Mouse (Mus musculus) neural tube, embryonic 15.5 days (tissue): ENCODE data around the gene Prkag1. TPM values are rescaled to one million over a fixed set of nuclear protein-coding genes. Genes with fewer than 3 reads are reported as not detected.

ENCODE experiments used
- ATAC-seq: fragments of 200-750 bp; cut with Nextera tagmentation; 2 replicates; pipeline ENCODE4 v1.8.0; 2017; ENCODE audit warnings: mild to moderate bottlenecking, moderate TSS enrichment, moderate library complexity; ENCODE audit not compliant: low FRiP score
- H3K27ac ChIP-seq: fragments of 300-500 bp; sonication (generic); replicated peaks from 2 replicates; pipeline ENCODE4 v1.5.1; 2015; ENCODE audit warnings: mild to moderate bottlenecking, inconsistent platforms
- H3K27me3 ChIP-seq: fragments of 300-500 bp; sonication (generic); replicated peaks from 2 replicates; pipeline ENCODE4 v1.6.1; 2015; ENCODE audit warnings: inconsistent platforms
- H3K36me3 ChIP-seq: fragments of 300-500 bp; sonication (generic); 2 replicates; pipeline ENCODE4 v1.6.1; 2015; ENCODE audit warnings: inconsistent platforms
- H3K4me1 ChIP-seq: fragments of 300-500 bp; sonication (generic); 2 replicates; pipeline ENCODE4 v1.6.1; 2015; ENCODE audit warnings: inconsistent platforms
- H3K4me2 ChIP-seq: fragments of 300-500 bp; sonication (generic); 2 replicates; pipeline ENCODE4 v1.6.1; 2015; ENCODE audit warnings: inconsistent platforms, mild to moderate bottlenecking, moderate library complexity
- H3K4me3 ChIP-seq: fragments of 300-500 bp; sonication (generic); replicated peaks from 2 replicates; pipeline ENCODE4 v1.5.1; 2015; ENCODE audit warnings: mild to moderate bottlenecking, inconsistent platforms
- H3K9ac ChIP-seq: fragments of 300-500 bp; sonication (generic); replicated peaks from 2 replicates; pipeline ENCODE4 v1.6.1; 2015; ENCODE audit warnings: mild to moderate bottlenecking, inconsistent platforms
- H3K9me3 ChIP-seq: fragments of 300-500 bp; sonication (generic); replicated peaks from 2 replicates; pipeline ENCODE4 v1.6.1; 2016; ENCODE audit warnings: inconsistent platforms
- WGBS: fragments of 180-500 bp; shearing (Covaris S2); methylation state at CpG from one replicate; pipeline ENCODE4 v1.1.7; 2015; ENCODE audit warnings: mixed read lengths; 5-methylcytosine and 5-hydroxymethylcytosine counted together
- polyA plus RNA-seq: library from polyadenylated mRNA; unstranded; fragments of >200 nt; fragmentation: Nextera tagmentation; extraction: Ambion mirVana; gene quantifications from 2 replicates; pipeline ENCODE4 v1.2.1, GENCODE M21; 2015

Prkag1 gene
- polyA plus RNA-seq: 66.4 and 72.9 TPM in 2 replicates

GRCm38 (mm10) chr15:98830736-98831683 lies at the start of gene Prkag1:
Prkag1 (minus strand) TSS chr15:98831521.
- H3K9ac ChIP-seq: peak within 1 kb of the TSS; percentile 72
- no peaks in the 10 kb centered on the region for H3K27me3 ChIP-seq
- H3K4me2 ChIP-seq: peak within 1 kb of the TSS; percentile 70
- peaks cover 20% of the 10 kb centered on the region for H3K4me1 ChIP-seq
- peak; percentile 98 for ATAC-seq
- peaks cover 29% of the 10 kb centered on the region for H3K36me3 ChIP-seq
- peak within 1 kb of the TSS; percentile 63 for H3K4me3 ChIP-seq
- H3K27ac ChIP-seq: peak within 1 kb of the TSS; percentile 84
- WGBS: under 1% methylated on average over 64 of the region's 66 CpGs
- H3K9me3 ChIP-seq: no peaks in the 10 kb centered on the region

- Histone ChIP-seq H3K4me1 (peaks cover 33% of the 10 kb centered on the region), H3K4me3 (no peak overlapping the region), H3K9ac (no peak overlapping the region), H3K36me3 (no peaks in the 10 kb centered on the region), H3K27ac (no peak overlapping the region), H3K27me3 (no peaks in the 10 kb centered on the region), H3K9me3 (no peaks in the 10 kb centered on the region), H3K4me2 (no peak overlapping the region)
- 15% methylated on average over 3 of the region's 3 CpGs for WGBS
- ATAC-seq: no peak
These were observed 46.0 kb upstream of the Prkag1 start for GRCm38 (mm10) chr15:98877331-98877730.

- peak; percentile 85 for ATAC-seq
- H3K36me3 ChIP-seq: no peaks in the 10 kb centered on the region
- peak overlapping the region; percentile 99 for H3K4me2 ChIP-seq
- H3K9me3 ChIP-seq: no peaks in the 10 kb centered on the region
- peak overlapping the region; percentile 93 for H3K9ac ChIP-seq
- 1% methylated on average over 49 of the region's 51 CpGs for WGBS
- peak overlapping the region; percentile 99 for H3K27ac ChIP-seq
- H3K27me3 ChIP-seq: no peaks in the 10 kb centered on the region
- peak overlapping the region; percentile 61 for H3K4me3 ChIP-seq
- H3K4me1 ChIP-seq: peaks cover 42% of the 10 kb centered on the region
These were observed 40.9 kb upstream of the Prkag1 start for GRCm38 (mm10) chr15:98871916-98872888.

GRCm38 (mm10) chr15:98871070-98871915 lies 40.0 kb upstream of the Prkag1 start, which contains the start of gene Kmt2d:
Kmt2d (minus strand) TSS chr15:98871204.
- peak within 1 kb of the TSS; percentile 99 for H3K4me2 ChIP-seq

GRCm38 (mm10) chr15:98870179-98871069 lies 39.1 kb upstream of the Prkag1 start:
- WGBS: 0% methylated on average over 16 of the region's 16 CpGs
- Histone ChIP-seq H3K4me1 (peaks cover 48% of the 10 kb centered on the region), H3K27ac (peak overlapping the region; percentile 99), H3K4me2 (peak overlapping the region; percentile 99), H3K36me3 (peaks cover 13% of the 10 kb centered on the region), H3K9me3 (no peaks in the 10 kb centered on the region), H3K27me3 (no peaks in the 10 kb centered on the region), H3K4me3 (peak overlapping the region; percentile 61), H3K9ac (peak overlapping the region; percentile 93)
- ATAC-seq: no peak

More at GRCm38 (mm10) chr15:98871070-98871915, 40.0 kb upstream of the Prkag1 start, which contains the start of gene Kmt2d:
- Histone ChIP-seq H3K4me1 (peaks cover 48% of the 10 kb centered on the region), H3K4me3 (peak within 1 kb of the TSS; percentile 61), H3K27me3 (no peaks in the 10 kb centered on the region), H3K36me3 (peaks cover 4% of the 10 kb centered on the region; the same call in 1 of the 2 replicates), H3K9me3 (no peaks in the 10 kb centered on the region), H3K27ac (peak within 1 kb of the TSS; percentile 99), H3K9ac (peak within 1 kb of the TSS; percentile 93)
- ATAC-seq: peak; percentile 62
- WGBS: under 1% methylated on average over 83 of the region's 94 CpGs

- Histone ChIP-seq H3K4me2 (peak overlapping the region; percentile 99), H3K27ac (0 out of 2 replicates have a peak overlapping the region, but pooled peaks have one; percentile 5), H3K27me3 (no peaks in the 10 kb centered on the region), H3K4me1 (peaks cover 48% of the 10 kb centered on the region), H3K4me3 (peak overlapping the region; percentile 61), H3K36me3 (peaks cover 22% of the 10 kb centered on the region), H3K9ac (peak overlapping the region; percentile 93), H3K9me3 (no peaks in the 10 kb centered on the region)
- WGBS: 13% methylated on average over 8 of the region's 8 CpGs
- no peak for ATAC-seq
These were observed 38.2 kb upstream of the Prkag1 start for GRCm38 (mm10) chr15:98869342-98870178.

GRCm38 (mm10) chr15:98868346-98869063 lies 37.2 kb upstream of the Prkag1 start:
- Histone ChIP-seq H3K27me3 (no peaks in the 10 kb centered on the region), H3K27ac (peak overlapping the region; percentile 5; the same call in 1 of the 2 replicates), H3K4me2 (peak overlapping the region; percentile 99), H3K4me1 (peaks cover 48% of the 10 kb centered on the region), H3K9ac (peak overlapping the region; percentile 93), H3K4me3 (peak overlapping the region; percentile 61), H3K36me3 (peaks cover 32% of the 10 kb centered on the region), H3K9me3 (no peaks in the 10 kb centered on the region)
- ATAC-seq: no peak
- WGBS: 34% methylated on average over 11 of the region's 11 CpGs

- no peak for ATAC-seq
- Histone ChIP-seq H3K9ac (peak overlapping the region; percentile 38), H3K27me3 (no peaks in the 10 kb centered on the region), H3K36me3 (peaks cover 44% of the 10 kb centered on the region), H3K27ac (no peak overlapping the region), H3K4me1 (peaks cover 42% of the 10 kb centered on the region), H3K9me3 (no peaks in the 10 kb centered on the region), H3K4me3 (peak overlapping the region; percentile 61), H3K4me2 (peak overlapping the region; percentile 99)
- WGBS: 74% methylated on average over 6 of the region's 6 CpGs
These were observed 36.0 kb upstream of the Prkag1 start for GRCm38 (mm10) chr15:98867321-98867720.

GRCm38 (mm10) chr15:98866501-98866900 lies 35.2 kb upstream of the Prkag1 start:
- peaks cover 52% of the 10 kb centered on the region for H3K36me3 ChIP-seq

More at GRCm38 (mm10) chr15:98866501-98866900, 35.2 kb upstream of the Prkag1 start:
- 91% methylated on average over 5 of the region's 5 CpGs for WGBS
- no peak for ATAC-seq
- Histone ChIP-seq H3K4me3 (no peak overlapping the region), H3K27me3 (no peaks in the 10 kb centered on the region), H3K4me1 (peaks cover 42% of the 10 kb centered on the region), H3K4me2 (no peak overlapping the region), H3K27ac (no peak overlapping the region), H3K9me3 (no peaks in the 10 kb centered on the region), H3K9ac (no peak overlapping the region)
